Mouse (Mus musculus): ENCODE data around the gene Dkk3. TPM values are rescaled to one million over a fixed set of nuclear protein-coding genes. Genes with fewer than 3 reads are reported as not detected.
A peak's percentile ranks its signal among the peaks of the same experiment; 100 is the strongest.
"Not testable (repeated sequence)": the region's sequence is repeated elsewhere in the genome, so short reads cannot be mapped to it uniquely, and the experiment has no call there.

Dkk3 gene
- total RNA-seq, 2 experiments from 2014 or later: 283 to 293 TPM

- DNase-seq (ENCODE audit: low spot score in 2 of 2): no peak
These were observed 26.9 kb downstream of the Dkk3 start for GRCm38 (mm10) chr7:112132005-112132404.

- no peak for DNase-seq (ENCODE audit: low spot score in 2 of 2)
These were observed 28.2 kb downstream of the Dkk3 start for GRCm38 (mm10) chr7:112130660-112131059.

GRCm38 (mm10) chr7:112129851-112130250 is 29.0 kb downstream of the Dkk3 start:
- no peak for DNase-seq (ENCODE audit: low spot score in 2 of 2)

GRCm38 (mm10) chr7:112128810-112129209 is 30.0 kb downstream of the Dkk3 start:
- DNase-seq (ENCODE audit: low spot score in 2 of 2): no peak

GRCm38 (mm10) chr7:112127954-112128353 is 30.9 kb downstream of the Dkk3 start:
- DNase-seq (ENCODE audit: low spot score in 2 of 2): no peak

GRCm38 (mm10) chr7:112127085-112127637 is 31.7 kb downstream of the Dkk3 start:
- DNase-seq (ENCODE audit: low spot score in 2 of 2): no peak

GRCm38 (mm10) chr7:112125625-112126260 is 33.1 kb downstream of the Dkk3 start:
- no peak for DNase-seq (ENCODE audit: low spot score in 2 of 2)

- DNase-seq (ENCODE audit: low spot score in 2 of 2): peak in 1 of 2 experiments; percentile 59
These were observed 35.2 kb downstream of the Dkk3 start for GRCm38 (mm10) chr7:112123612-112124011.

- no peak for DNase-seq (ENCODE audit: low spot score in 2 of 2)
These were observed 36.9 kb downstream of the Dkk3 start for GRCm38 (mm10) chr7:112121866-112122500.

- DNase-seq (ENCODE audit: low spot score in 2 of 2): no peak
These were observed 37.7 kb downstream of the Dkk3 start for GRCm38 (mm10) chr7:112120861-112121810.

- no peak for DNase-seq (ENCODE audit: low spot score in 2 of 2)
These were observed 39.6 kb downstream of the Dkk3 start for GRCm38 (mm10) chr7:112119248-112119647.

GRCm38 (mm10) chr7:112118086-112118485 is 40.8 kb downstream of the Dkk3 start:
- no peak for DNase-seq (ENCODE audit: low spot score in 2 of 2)

GRCm38 (mm10) chr7:112117501-112117900 is 41.4 kb downstream of the Dkk3 start:
- no peak for DNase-seq (ENCODE audit: low spot score in 2 of 2)

GRCm38 (mm10) chr7:112110638-112111372 is 48.1 kb downstream of the Dkk3 start:
- no peak for DNase-seq (ENCODE audit: low spot score in 2 of 2)

- no peak for DNase-seq (ENCODE audit: low spot score in 2 of 2)
These were observed 50.1 kb downstream of the Dkk3 start for GRCm38 (mm10) chr7:112108757-112109156.

GRCm38 (mm10) chr7:112103816-112104215 is 55.0 kb downstream of the Dkk3 start:
- DNase-seq (ENCODE audit: low spot score in 2 of 2): no peak

- DNase-seq (ENCODE audit: low spot score in 2 of 2): no peak
These were observed 55.9 kb downstream of the Dkk3 start for GRCm38 (mm10) chr7:112102933-112103332.

GRCm38 (mm10) chr7:112100887-112101286 is 58.0 kb downstream of the Dkk3 start:
- DNase-seq (ENCODE audit: low spot score in 2 of 2): no peak

GRCm38 (mm10) chr7:112094923-112095322 is 63.9 kb downstream of the Dkk3 start:
- not testable (repeated sequence) for DNase-seq (ENCODE audit: low spot score in 2 of 2)

- no peak for DNase-seq (ENCODE audit: low spot score in 2 of 2)
These were observed 72.7 kb downstream of the Dkk3 start for GRCm38 (mm10) chr7:112086186-112086585.

GRCm38 (mm10) chr7:112085062-112085461 is 73.8 kb downstream of the Dkk3 start:
- peak; percentile 64 to 90 for DNase-seq (ENCODE audit: low spot score in 2 of 2)
